Mouse (Mus musculus) heart, postnatal 14 days (tissue): ENCODE results near the gene Enpp4. TPM values are rescaled to one million over a fixed set of nuclear protein-coding genes. Genes with fewer than 3 reads are reported as not detected.

ENCODE experiments used
- total RNA-seq, 2 experiments: library from RNA; stranded (reverse); gene quantifications; 2 replicates each; pipeline ENCODE4 v1.2.3; 2021

Enpp4 gene
- total RNA-seq, 2 experiments from 2014 or later = 16.3 to 17.7 TPM

Other genes starting within 250 kb of the Enpp4 start
- gene Enpp5, start 27.0 kb downstream of the Enpp4 start, total RNA-seq = 10 to 100 TPM in 1 of 2 experiments, 1 to 10 TPM in 1; 9.0 to 10.3 TPM
- 10 to 100 TPM; 91.9 to 92.5 TPM for gene Clic5, start 82.8 kb upstream of the Enpp4 start, total RNA-seq